Mouse (Mus musculus) limb, embryonic 12.5 days (tissue): ENCODE results near the gene Btrc. TPM values are rescaled to one million over a fixed set of nuclear protein-coding genes. Genes with fewer than 3 reads are reported as not detected.

Experiments used
- ATAC-seq: fragments of 200-750 bp; cut with Nextera tagmentation; 2 replicates; pipeline ENCODE4 v1.8.0; 2017; ENCODE audit warnings: low read depth, moderate TSS enrichment; ENCODE audit not compliant: insufficient number of reproducible peaks, insufficient read depth, low FRiP score, low TSS enrichment
- H3K27ac ChIP-seq: fragments of 300-500 bp; sonication (generic); 2 replicates; pipeline ENCODE4 v1.5.1; 2016; ENCODE audit warnings: mild to moderate bottlenecking, moderate library complexity
- H3K27me3 ChIP-seq: fragments of 300-500 bp; sonication (generic); 2 replicates; pipeline ENCODE4 v1.6.1; 2016; ENCODE audit warnings: mild to moderate bottlenecking, moderate library complexity
- H3K36me3 ChIP-seq: fragments of 300-500 bp; sonication (generic); 2 replicates; pipeline ENCODE4 v1.6.1; 2016; ENCODE audit warnings: mild to moderate bottlenecking, moderate library complexity
- H3K4me1 ChIP-seq: fragments of 300-500 bp; sonication (generic); replicated peaks from 2 replicates; pipeline ENCODE4 v1.6.1; 2016
- H3K4me2 ChIP-seq: fragments of 300-500 bp; sonication (generic); 2 replicates; pipeline ENCODE4 v1.6.1; 2016; ENCODE audit warnings: mild to moderate bottlenecking, moderate library complexity
- H3K4me3 ChIP-seq: fragments of 300-500 bp; sonication (generic); replicated peaks from 2 replicates; pipeline ENCODE4 v1.5.1; 2016; ENCODE audit warnings: mild to moderate bottlenecking
- H3K9ac ChIP-seq: fragments of 300-500 bp; sonication (generic); replicated peaks from 2 replicates; pipeline ENCODE4 v1.6.1; 2016; ENCODE audit warnings: mild to moderate bottlenecking, moderate library complexity
- H3K9me3 ChIP-seq: fragments of 300-500 bp; sonication (generic); 2 replicates; pipeline ENCODE4 v1.6.1; 2016; ENCODE audit warnings: mild to moderate bottlenecking, moderate library complexity
- WGBS: fragments of 180-500 bp; shearing (Covaris S2); methylation state at CpG from one replicate; pipeline ENCODE4 v1.1.7; 2016; 5-methylcytosine and 5-hydroxymethylcytosine counted together
- polyA plus RNA-seq: library from polyadenylated mRNA; unstranded; fragments of >200 nt; fragmentation: Nextera tagmentation; extraction: Ambion mirVana; gene quantifications from 2 replicates; pipeline ENCODE4 v1.2.1, GENCODE M21; 2016

The Btrc gene
- polyA plus RNA-seq, 1 experiment from 2014 or later, result 55.7 TPM

- H3K9ac ChIP-seq, result no peak overlapping the region
- H3K4me3 ChIP-seq, result no peak overlapping the region
- H3K27ac ChIP-seq, result no peak overlapping the region; the same call in 1 of the 2 replicates
- 62% methylated on average over 11 of the region's 11 CpGs for WGBS
- no peaks in the 10 kb centered on the region for H3K27me3 ChIP-seq
- no peak for ATAC-seq
- peaks cover 50% of the 10 kb centered on the region for H3K4me1 ChIP-seq
- peaks cover 9% of the 10 kb centered on the region; the same call in 1 of the 2 replicates for H3K36me3 ChIP-seq
- H3K4me2 ChIP-seq, result 0 out of 2 replicates have a peak overlapping the region, but pooled peaks have one; percentile 8
- H3K9me3 ChIP-seq, result no peaks in the 10 kb centered on the region
Measured at GRCm38 (mm10) chr19:45472691-45473520, 109.4 kb downstream of the Btrc start.

- H3K9ac ChIP-seq, result no peak overlapping the region
- 30% methylated on average over 4 of the region's 4 CpGs for WGBS
Measured at GRCm38 (mm10) chr19:45474686-45475085, 111.2 kb downstream of the Btrc start.

GRCm38 (mm10) chr19:45475928-45476553, 112.5 kb downstream of the Btrc start:
- peak; percentile 78; the same call in 1 of the 2 replicates for ATAC-seq
- H3K9ac ChIP-seq, result no peak overlapping the region
- peak overlapping the region; percentile 24 for H3K4me3 ChIP-seq
- WGBS, result 18% methylated on average over 24 of the region's 24 CpGs
- no peaks in the 10 kb centered on the region for H3K9me3 ChIP-seq
- peak overlapping the region; percentile 49 for H3K4me2 ChIP-seq
- H3K4me1 ChIP-seq, result peaks cover 58% of the 10 kb centered on the region
- H3K27me3 ChIP-seq, result no peaks in the 10 kb centered on the region
- peaks cover 8% of the 10 kb centered on the region; the same call in 1 of the 2 replicates for H3K36me3 ChIP-seq
- peak overlapping the region; percentile 74 for H3K27ac ChIP-seq

More at GRCm38 (mm10) chr19:45474686-45475085, 111.2 kb downstream of the Btrc start:
- H3K9me3 ChIP-seq, result no peaks in the 10 kb centered on the region
- H3K36me3 ChIP-seq, result peaks cover 9% of the 10 kb centered on the region; the same call in 1 of the 2 replicates
- no peaks in the 10 kb centered on the region for H3K27me3 ChIP-seq
- H3K4me2 ChIP-seq, result no peak overlapping the region
- H3K27ac ChIP-seq, result no peak overlapping the region
- H3K4me3 ChIP-seq, result no peak overlapping the region
- ATAC-seq, result no peak
- H3K4me1 ChIP-seq, result peaks cover 53% of the 10 kb centered on the region

GRCm38 (mm10) chr19:45479548-45479947, 116.0 kb downstream of the Btrc start:
- no peak overlapping the region for H3K9ac ChIP-seq
- no peak overlapping the region for H3K27ac ChIP-seq
- no peak overlapping the region for H3K4me2 ChIP-seq
- no peaks in the 10 kb centered on the region for H3K36me3 ChIP-seq
- H3K27me3 ChIP-seq, result no peaks in the 10 kb centered on the region
- H3K4me1 ChIP-seq, result peaks cover 48% of the 10 kb centered on the region
- no peaks in the 10 kb centered on the region for H3K9me3 ChIP-seq
- WGBS, result 64% methylated on average over 6 of the region's 6 CpGs
- no peak for ATAC-seq
- no peak overlapping the region for H3K4me3 ChIP-seq

GRCm38 (mm10) chr19:45480490-45480889, 117.0 kb downstream of the Btrc start:
- H3K4me2 ChIP-seq, result no peak overlapping the region
- no peaks in the 10 kb centered on the region for H3K27me3 ChIP-seq
- H3K36me3 ChIP-seq, result no peaks in the 10 kb centered on the region
- no peak overlapping the region for H3K27ac ChIP-seq
- peaks cover 41% of the 10 kb centered on the region for H3K4me1 ChIP-seq
- no peak overlapping the region for H3K4me3 ChIP-seq
- H3K9me3 ChIP-seq, result no peaks in the 10 kb centered on the region
- no peak for ATAC-seq
- no peak overlapping the region for H3K9ac ChIP-seq
- 83% methylated on average over 2 of the region's 2 CpGs for WGBS

- 85% methylated on average over 4 of the region's 4 CpGs for whole genome bisulfite sequencing
- Histone ChIP-seq H3K27me3 (no peaks in the 10 kb centered on the region), H3K9me3 (no peaks in the 10 kb centered on the region), H3K4me1 (peaks cover 36% of the 10 kb centered on the region), H3K27ac (no peak overlapping the region), H3K4me3 (no peak overlapping the region), H3K4me2 (no peak overlapping the region), H3K36me3 (no peaks in the 10 kb centered on the region), H3K9ac (no peak overlapping the region)
- ATAC-seq, result no peak
Measured at GRCm38 (mm10) chr19:45480951-45481350, 117.4 kb downstream of the Btrc start.

GRCm38 (mm10) chr19:45483470-45483869, 119.9 kb downstream of the Btrc start:
- Histone ChIP-seq H3K4me3 (no peak overlapping the region), H3K4me1 (peaks cover 18% of the 10 kb centered on the region), H3K9ac (no peak overlapping the region), H3K4me2 (no peak overlapping the region), H3K27ac (no peak overlapping the region), H3K9me3 (no peaks in the 10 kb centered on the region), H3K36me3 (no peaks in the 10 kb centered on the region), H3K27me3 (no peaks in the 10 kb centered on the region)
- WGBS, result 43% methylated on average over 2 of the region's 2 CpGs
- no peak for ATAC-seq

GRCm38 (mm10) chr19:45486206-45486991, 122.9 kb downstream of the Btrc start:
- WGBS, result 89% methylated on average over 6 of the region's 6 CpGs

GRCm38 (mm10) chr19:45486992-45487387, 123.5 kb downstream of the Btrc start:
- Histone ChIP-seq H3K4me2 (no peak overlapping the region), H3K9ac (no peak overlapping the region), H3K4me1 (peaks cover 25% of the 10 kb centered on the region), H3K9me3 (no peaks in the 10 kb centered on the region), H3K27ac (no peak overlapping the region), H3K27me3 (no peaks in the 10 kb centered on the region), H3K4me3 (no peak overlapping the region), H3K36me3 (no peaks in the 10 kb centered on the region)
- no peak for ATAC-seq
- 77% methylated on average over 3 of the region's 3 CpGs for WGBS

More at GRCm38 (mm10) chr19:45486206-45486991, 122.9 kb downstream of the Btrc start:
- no peak for ATAC-seq
- Histone ChIP-seq H3K27me3 (no peaks in the 10 kb centered on the region), H3K27ac (no peak overlapping the region), H3K4me1 (peaks cover 25% of the 10 kb centered on the region), H3K4me3 (no peak overlapping the region), H3K9ac (no peak overlapping the region), H3K36me3 (no peaks in the 10 kb centered on the region), H3K4me2 (no peak overlapping the region), H3K9me3 (no peaks in the 10 kb centered on the region)

GRCm38 (mm10) chr19:45489961-45490360, 126.4 kb downstream of the Btrc start:
- Histone ChIP-seq H3K9me3 (no peaks in the 10 kb centered on the region), H3K27ac (no peak overlapping the region), H3K36me3 (no peaks in the 10 kb centered on the region), H3K4me1 (peaks cover 32% of the 10 kb centered on the region), H3K9ac (no peak overlapping the region), H3K4me2 (no peak overlapping the region), H3K27me3 (no peaks in the 10 kb centered on the region), H3K4me3 (no peak overlapping the region)
- no peak for ATAC-seq
- WGBS, result 37% methylated on average over 6 of the region's 6 CpGs

- Histone ChIP-seq H3K4me1 (peaks cover 32% of the 10 kb centered on the region), H3K36me3 (no peaks in the 10 kb centered on the region), H3K27me3 (no peaks in the 10 kb centered on the region), H3K27ac (no peak overlapping the region), H3K4me3 (no peak overlapping the region), H3K9ac (no peak overlapping the region), H3K9me3 (no peaks in the 10 kb centered on the region), H3K4me2 (no peak overlapping the region)
- no peak for ATAC-seq
- WGBS, result 71% methylated on average over 7 of the region's 7 CpGs
Measured at GRCm38 (mm10) chr19:45491246-45491645, 127.7 kb downstream of the Btrc start.
